Mouse (Mus musculus) CD4-positive, CD25-positive, alpha-beta regulatory T cell, adult 2 months (primary cell): ENCODE results near the gene Efcab9.
"Not testable (repeated sequence)": the region's sequence is repeated elsewhere in the genome, so short reads cannot be mapped to it uniquely, and the experiment has no call there.

Source experiments
- DNase-seq: peaks from one replicate; pipeline ENCODE4 v3.0.0-alpha.2; 2012; ENCODE audit warnings: low read depth, low spot score

The Efcab9 gene

GRCm38 (mm10) chr11:32538846-32539245, 7.0 kb upstream of the Efcab9 start:
- peak; percentile 51 for DNase-seq

GRCm38 (mm10) chr11:32538435-32538834, 6.6 kb upstream of the Efcab9 start:
- no peak for DNase-seq

GRCm38 (mm10) chr11:32536954-32537353, 5.1 kb upstream of the Efcab9 start:
- peak; percentile 57 for DNase-seq

GRCm38 (mm10) chr11:32535646-32536045, 3.8 kb upstream of the Efcab9 start:
- DNase-seq, result peak; percentile 67

- DNase-seq, result peak; percentile 52
These were observed 2.7 kb upstream of the Efcab9 start for GRCm38 (mm10) chr11:32534453-32535075.

- peak; percentile 87 for DNase-seq
These were observed 1.8 kb upstream of the Efcab9 start for GRCm38 (mm10) chr11:32533482-32534261.

- DNase-seq, result peak; percentile 94
These were observed 1.0 kb upstream of the Efcab9 start, which contains the start of gene Stk10 for GRCm38 (mm10) chr11:32532765-32533481. TSS of gene Stk10 (plus strand) at chr11:32533305.

- DNase-seq, result peak; percentile 66
These were observed 1.7 kb downstream of the Efcab9 start for GRCm38 (mm10) chr11:32530151-32530550.

GRCm38 (mm10) chr11:32527006-32527405, 4.9 kb downstream of the Efcab9 start:
- no peak for DNase-seq

- DNase-seq, result no peak
These were observed 7.6 kb downstream of the Efcab9 start for GRCm38 (mm10) chr11:32524122-32524920.

- no peak for DNase-seq
These were observed 10.6 kb downstream of the Efcab9 start for GRCm38 (mm10) chr11:32521246-32521645.

- DNase-seq, result no peak
These were observed 12.5 kb downstream of the Efcab9 start for GRCm38 (mm10) chr11:32519354-32519753.

GRCm38 (mm10) chr11:32518770-32519169, 13.1 kb downstream of the Efcab9 start:
- DNase-seq, result no peak

GRCm38 (mm10) chr11:32516916-32517712, 14.8 kb downstream of the Efcab9 start:
- no peak for DNase-seq

GRCm38 (mm10) chr11:32516091-32516490, 15.8 kb downstream of the Efcab9 start:
- DNase-seq, result no peak

- not testable (repeated sequence) for DNase-seq
These were observed 17.0 kb downstream of the Efcab9 start for GRCm38 (mm10) chr11:32514853-32515252.

GRCm38 (mm10) chr11:32510930-32511329, 21.0 kb downstream of the Efcab9 start:
- DNase-seq, result peak; percentile 26

GRCm38 (mm10) chr11:32505091-32505739, 26.7 kb downstream of the Efcab9 start:
- no peak for DNase-seq

GRCm38 (mm10) chr11:32503711-32504110, 28.2 kb downstream of the Efcab9 start:
- DNase-seq, result no peak

- DNase-seq, result peak; percentile 29
These were observed 31.9 kb downstream of the Efcab9 start for GRCm38 (mm10) chr11:32499931-32500330.
